Mouse (Mus musculus) adrenal gland, adult 2 months (tissue): ENCODE data around the gene Krtap26-1. TPM values are rescaled to one million over a fixed set of nuclear protein-coding genes. Genes with fewer than 3 reads are reported as not detected.

ENCODE experiments used
- polyA plus RNA-seq: library from polyadenylated mRNA; depleted of rRNA; stranded (reverse); fragments of >200 nt; gene quantifications from 2 replicates; pipeline ENCODE4 v1.2.3, GENCODE M21; 2012; rRNA removed
- total RNA-seq, 2 experiments: library from RNA; stranded (reverse); gene quantifications; 2 replicates each; pipeline ENCODE4 v1.2.3; 2021

Gene Krtap26-1
- total and polyA plus RNA-seq, 3 experiments: not detected

Other genes starting within 250 kb of the Krtap26-1 start
- not detected for gene Cldn17, start 140.8 kb downstream of the Krtap26-1 start, total RNA-seq
- gene Cldn17, start 140.8 kb downstream of the Krtap26-1 start, polyA plus RNA-seq: not detected in 2 replicates
- not detected for gene Cldn8, start 84.6 kb downstream of the Krtap26-1 start, total RNA-seq
- not detected in 2 replicates for gene Cldn8, start 84.6 kb downstream of the Krtap26-1 start, polyA plus RNA-seq
- gene Krtap24-1, start 35.5 kb downstream of the Krtap26-1 start, total RNA-seq: not detected
- gene Krtap24-1, start 35.5 kb downstream of the Krtap26-1 start, polyA plus RNA-seq: not detected in 2 replicates
- not detected for gene 2310079G19Rik, start 20.1 kb downstream of the Krtap26-1 start, total RNA-seq
- gene 2310079G19Rik, start 20.1 kb downstream of the Krtap26-1 start, polyA plus RNA-seq: not detected in 2 replicates
- gene Krtap27-1, start 23.9 kb upstream of the Krtap26-1 start, total RNA-seq: not detected
- gene Krtap27-1, start 23.9 kb upstream of the Krtap26-1 start, polyA plus RNA-seq: not detected in 2 replicates
- gene 2310061N02Rik, start 60.2 kb upstream of the Krtap26-1 start, total RNA-seq: not detected
- not detected in 2 replicates for gene 2310061N02Rik, start 60.2 kb upstream of the Krtap26-1 start, polyA plus RNA-seq
- not detected for gene Krtap13-1, start 81.1 kb upstream of the Krtap26-1 start, total RNA-seq
- not detected in 2 replicates for gene Krtap13-1, start 81.1 kb upstream of the Krtap26-1 start, polyA plus RNA-seq
- gene Krtap13, start 103.8 kb upstream of the Krtap26-1 start, total RNA-seq: not detected
- gene Krtap13, start 103.8 kb upstream of the Krtap26-1 start, polyA plus RNA-seq: not detected in 2 replicates
- not detected for gene 2310034C09Rik, start 111.1 kb upstream of the Krtap26-1 start, total RNA-seq
- gene 2310034C09Rik, start 111.1 kb upstream of the Krtap26-1 start, polyA plus RNA-seq: not detected in 2 replicates
- not detected for gene 2310057N15Rik, start 126.4 kb upstream of the Krtap26-1 start, total RNA-seq
- not detected in 2 replicates for gene 2310057N15Rik, start 126.4 kb upstream of the Krtap26-1 start, polyA plus RNA-seq
- gene Gm5965, start 130.1 kb upstream of the Krtap26-1 start, total RNA-seq: not detected
- not detected in 2 replicates for gene Gm5965, start 130.1 kb upstream of the Krtap26-1 start, polyA plus RNA-seq
- gene Gm20741, start 164.4 kb upstream of the Krtap26-1 start, total RNA-seq: not detected
- gene Gm20741, start 164.4 kb upstream of the Krtap26-1 start, polyA plus RNA-seq: not detected in 2 replicates
- not detected for gene Krtap15, start 172.4 kb upstream of the Krtap26-1 start, total RNA-seq
- gene Krtap15, start 172.4 kb upstream of the Krtap26-1 start, polyA plus RNA-seq: not detected in 2 replicates
- gene Krtap14, start 178.3 kb upstream of the Krtap26-1 start, total RNA-seq: not detected
- gene Krtap14, start 178.3 kb upstream of the Krtap26-1 start, polyA plus RNA-seq: not detected in 2 replicates
- not detected for gene Krtap19-1, start 221.6 kb upstream of the Krtap26-1 start, total RNA-seq
- gene Krtap19-1, start 221.6 kb upstream of the Krtap26-1 start, polyA plus RNA-seq: not detected in 2 replicates
- not detected for gene Krtap19-2, start 226.5 kb upstream of the Krtap26-1 start, total RNA-seq
- not detected in 2 replicates for gene Krtap19-2, start 226.5 kb upstream of the Krtap26-1 start, polyA plus RNA-seq
- gene Krtap19-3, start 230.2 kb upstream of the Krtap26-1 start, total RNA-seq: not detected
- not detected in 2 replicates for gene Krtap19-3, start 230.2 kb upstream of the Krtap26-1 start, polyA plus RNA-seq
- not detected for gene Krtap19-4, start 237.3 kb upstream of the Krtap26-1 start, total RNA-seq
- not detected in 2 replicates for gene Krtap19-4, start 237.3 kb upstream of the Krtap26-1 start, polyA plus RNA-seq
- not detected for gene Krtap19-5, start 248.7 kb upstream of the Krtap26-1 start, total RNA-seq
- not detected in 2 replicates for gene Krtap19-5, start 248.7 kb upstream of the Krtap26-1 start, polyA plus RNA-seq